Mouse (Mus musculus): ENCODE measurements around the gene Olfr642.

GRCm38 (mm10) chr7:104085365-104085764, 32.9 kb upstream of the Olfr642 start, which contains the start of gene Olfr645:
- TF ChIP-seq CTCF (IDR thresholded peaks at IDR 0.05; ENCODE audit: low read depth, low read length) = no peak
- no peak for TF ChIP-seq POLR2A (IDR thresholded peaks at IDR 0.05; ENCODE audit: borderline replicate concordance, low read depth, low read length)
